In the genomic region with DNA sequence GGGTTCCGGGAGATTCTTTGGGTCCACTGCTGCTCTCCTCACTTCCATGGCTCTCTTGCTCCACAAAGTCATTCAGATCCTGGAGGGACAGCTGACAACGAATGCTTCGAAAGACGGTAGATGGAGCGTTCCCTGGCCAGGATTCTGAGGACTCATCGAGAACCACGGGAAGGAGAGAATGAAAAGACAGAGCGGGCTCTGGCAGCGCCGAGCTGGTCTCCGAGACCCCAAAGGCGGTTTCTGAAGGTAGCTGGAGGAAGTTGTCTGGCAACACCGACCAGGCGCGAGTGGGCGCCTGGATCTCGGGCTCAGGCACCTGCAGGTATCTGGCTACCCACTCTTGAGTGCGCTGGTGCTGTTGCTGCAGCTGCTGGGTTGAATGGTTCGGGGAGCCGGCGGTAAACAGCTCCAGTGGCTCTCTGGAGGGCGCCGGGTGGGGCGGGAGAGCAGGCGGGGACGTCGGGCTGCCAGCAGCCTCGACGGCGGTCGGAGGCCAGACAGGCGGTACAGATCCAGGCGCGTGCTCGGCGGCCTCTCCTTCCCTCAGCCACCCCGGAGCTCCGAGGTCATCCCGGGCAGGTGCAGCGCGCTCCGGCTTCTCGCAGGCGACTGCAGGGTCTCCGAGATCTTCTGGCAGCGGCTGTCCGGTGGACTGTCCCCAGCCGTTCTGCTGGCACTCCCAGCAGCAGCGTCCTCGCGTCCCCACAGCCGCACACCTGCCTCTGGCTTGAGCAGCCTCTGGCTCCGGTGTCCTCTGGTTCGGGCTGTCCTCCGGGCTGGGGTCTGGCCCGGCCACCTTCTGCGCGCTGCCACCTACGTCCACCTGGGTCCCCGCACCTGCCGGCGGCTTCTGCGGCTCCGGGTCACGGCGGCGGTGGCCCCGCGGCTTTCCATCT, we compare ENCODE assay signal across 8 mouse cellular contexts. TPM values are rescaled to one million over a fixed set of nuclear protein-coding genes. Genes with fewer than 3 reads are reported as not detected.
DNase-seq lines count a peak whose midpoint lies in the region; ATAC-seq and TF ChIP-seq lines count a peak whose summit lies in the region.

No protein-coding gene starts in this region.

- peak overlapping the region; percentile 76 for H3K4me3 ChIP-seq in gastrocnemius, adult 2 months
- peak overlapping the region; percentile 45 for H3K4me3 ChIP-seq in bone marrow macrophage, adult 2 months (ENCODE audit: insufficient read depth, low read length)
- peak overlapping the region; percentile 64 for H3K4me3 ChIP-seq in heart, embryonic 15.5 days
- peak overlapping the region; percentile 49 for H3K4me3 ChIP-seq in limb, embryonic 11.5 days (ENCODE audit: low read depth, low read length)
- H3K4me3 ChIP-seq in neural tube, embryonic 13.5 days: peak overlapping the region; percentile 49

- 3% methylated on average over 69 of the region's 69 CpGs for WGBS in heart, embryonic 15.5 days
- 3% methylated on average over 65 of the region's 69 CpGs for WGBS in limb, embryonic 11.5 days
- WGBS in neural tube, embryonic 13.5 days: 2% methylated on average over 65 of the region's 69 CpGs

- no peak for DNase-seq in gastrocnemius, adult 2 months
- no peak for DNase-seq in gastrocnemius, postnatal 14 days
- DNase-seq in limb, embryonic 11.5 days (ENCODE audit: low spot score): peak; percentile 54
- DNase-seq in layer of hippocampus, adult 9-11 months: no peak
- no peak for DNase-seq in thymus, adult 18-20 months

- H3K9ac ChIP-seq in heart, embryonic 15.5 days: peak overlapping the region; percentile 51
- peak overlapping the region; percentile 43 for H3K9ac ChIP-seq in limb, embryonic 11.5 days (ENCODE audit: low read length)
- peak overlapping the region; percentile 62 for H3K9ac ChIP-seq in neural tube, embryonic 13.5 days

- intact Hi-C loops in gastrocnemius, adult 2 months (cut with DNase I): no loop called here
- intact Hi-C loops in gastrocnemius, postnatal 14 days (cut with DNase I; ENCODE audit: low total_unique reads): no loop called here

- peaks cover 8% of the 10 kb centered on the region for H3K4me1 ChIP-seq in bone marrow macrophage, adult 2 months (ENCODE audit: control insufficient read depth, insufficient read depth, low read length)
- peaks cover 22% of the 10 kb centered on the region for H3K4me1 ChIP-seq in heart, embryonic 15.5 days (replicated peaks)
- peaks cover 16% of the 10 kb centered on the region for H3K4me1 ChIP-seq in limb, embryonic 11.5 days (ENCODE audit: control insufficient read depth, insufficient read depth, low read length)
- peaks cover 23% of the 10 kb centered on the region for H3K4me1 ChIP-seq in neural tube, embryonic 13.5 days (replicated peaks)

- no peaks in the 10 kb centered on the region for H3K36me3 ChIP-seq in heart, embryonic 15.5 days
- H3K36me3 ChIP-seq in limb, embryonic 11.5 days (ENCODE audit: control insufficient read depth, insufficient read depth, low read length): no peaks in the 10 kb centered on the region
- H3K36me3 ChIP-seq in neural tube, embryonic 13.5 days: no peaks in the 10 kb centered on the region

- no peaks in the 10 kb centered on the region for H3K9me3 ChIP-seq in heart, embryonic 15.5 days (replicated peaks)
- no peaks in the 10 kb centered on the region for H3K9me3 ChIP-seq in limb, embryonic 11.5 days (ENCODE audit: control insufficient read depth, low read length)
- H3K9me3 ChIP-seq in neural tube, embryonic 13.5 days: no peaks in the 10 kb centered on the region

- no peak for TF ChIP-seq POLR2A in bone marrow macrophage, adult 2 months (IDR thresholded peaks at IDR 0.05; ENCODE audit: borderline replicate concordance, low read depth, low read length)

- peak overlapping the region; percentile 100 for H3K4me2 ChIP-seq in heart, embryonic 15.5 days
- H3K4me2 ChIP-seq in limb, embryonic 11.5 days (ENCODE audit: low read depth, severe bottlenecking): peak overlapping the region; percentile 99
- peak overlapping the region; percentile 96 for H3K4me2 ChIP-seq in neural tube, embryonic 13.5 days

- ATAC-seq in heart, embryonic 15.5 days (replicated peaks; ENCODE audit: insufficient number of reproducible peaks, insufficient read depth, low FRiP score, low read depth): no peak
- ATAC-seq in limb, embryonic 11.5 days (ENCODE audit: insufficient number of reproducible peaks, low FRiP score, low TSS enrichment, low read depth): no peak
- peak; percentile 44; the same call in 1 of the 2 replicates for ATAC-seq in neural tube, embryonic 13.5 days (ENCODE audit: low read depth)

- TF ChIP-seq CTCF in gastrocnemius, adult 2 months (IDR thresholded peaks at IDR 0.05): no peak
- no peak for TF ChIP-seq CTCF in bone marrow macrophage, adult 2 months (IDR thresholded peaks at IDR 0.05; ENCODE audit: low read depth, low read length)

- H3K27me3 ChIP-seq in heart, embryonic 15.5 days: peaks cover 72% of the 10 kb centered on the region
- peaks cover 43% of the 10 kb centered on the region for H3K27me3 ChIP-seq in limb, embryonic 11.5 days (ENCODE audit: control insufficient read depth, insufficient read depth, low read length)
- peaks cover 88% of the 10 kb centered on the region for H3K27me3 ChIP-seq in neural tube, embryonic 13.5 days

- no peak overlapping the region for H3K27ac ChIP-seq in gastrocnemius, adult 2 months
- H3K27ac ChIP-seq in bone marrow macrophage, adult 2 months (ENCODE audit: insufficient read depth, low read depth, low read length): no peak overlapping the region
- H3K27ac ChIP-seq in heart, embryonic 15.5 days: no peak overlapping the region
- no peak overlapping the region for H3K27ac ChIP-seq in limb, embryonic 11.5 days (replicated peaks; ENCODE audit: low read depth, low read length)
- no peak overlapping the region for H3K27ac ChIP-seq in neural tube, embryonic 13.5 days (replicated peaks)

RNA-seq across cellular contexts. Expression of gene Sowahb, which starts 0.9 kb away (rescaled TPM):
- not detected for total RNA-seq in gastrocnemius, adult 2 months (2021)
- total RNA-seq in gastrocnemius, postnatal 14 days (2021): not detected
- not detected in 2 replicates for polyA plus RNA-seq in bone marrow macrophage, adult 2 months (2012; ENCODE audit: insufficient read depth, insufficient read length, missing spikeins)
- 0.09 and 0.25 TPM in 2 replicates for polyA plus RNA-seq in heart, embryonic 15.5 days (2015; fragmentation: Nextera tagmentation; extraction: Ambion mirVana)
- 0.28 and 0.72 TPM in 2 replicates for polyA plus RNA-seq in limb, embryonic 11.5 days (2014; fragmentation: Nextera tagmentation; extraction: Ambion mirVana)
- not detected in 2 replicates for polyA plus RNA-seq in neural tube, embryonic 13.5 days (2015; fragmentation: Nextera tagmentation; extraction: Ambion mirVana)

RNA-seq across cellular contexts. Expression of gene Sept11, which starts 49.3 kb away (rescaled TPM):
- total RNA-seq in gastrocnemius, adult 2 months (2021): 10 to 100 TPM; 85.1 to 87.6 TPM
- 100 to 1,000 TPM; 101 to 111 TPM for total RNA-seq in gastrocnemius, postnatal 14 days (2021)
- 23.7 and 24.8 TPM in 2 replicates for polyA plus RNA-seq in bone marrow macrophage, adult 2 months (2012; ENCODE audit: insufficient read depth, insufficient read length, missing spikeins)
- 79.0 and 94.5 TPM in 2 replicates for polyA plus RNA-seq in heart, embryonic 15.5 days (2015; fragmentation: Nextera tagmentation; extraction: Ambion mirVana)
- 276 and 282 TPM in 2 replicates for polyA plus RNA-seq in limb, embryonic 11.5 days (2014; fragmentation: Nextera tagmentation; extraction: Ambion mirVana)
- 156 and 189 TPM in 2 replicates for polyA plus RNA-seq in neural tube, embryonic 13.5 days (2015; fragmentation: Nextera tagmentation; extraction: Ambion mirVana)
